Mouse (Mus musculus): Measurements from ENCODE around the gene Pakap. TPM values are rescaled to one million over a fixed set of nuclear protein-coding genes. Genes with fewer than 3 reads are reported as not detected.

Pakap gene
- polyA plus RNA-seq, 1 experiment from 2014 or later, result 57.5 TPM

GRCm38 (mm10) chr4:57774517-57774916, 206.5 kb downstream of the Pakap start:
- ATAC-seq (replicated peaks; ENCODE audit: extremely low read depth, insufficient read depth, low FRiP score), result no peak
- no peak overlapping the region for H3K4me2 ChIP-seq (ENCODE audit: low read depth, low read length)
- no peaks in the 10 kb centered on the region for H3K9me3 ChIP-seq (replicated peaks; ENCODE audit: control insufficient read depth, low read length)
- no peak overlapping the region for H3K27ac ChIP-seq (ENCODE audit: low read length)
- WGBS, result 41% methylated on average over 4 of the region's 4 CpGs
- no peak overlapping the region for H3K4me3 ChIP-seq (ENCODE audit: low read length)
- H3K27me3 ChIP-seq (ENCODE audit: control insufficient read depth, insufficient read depth, low read length), result no peaks in the 10 kb centered on the region
- H3K9ac ChIP-seq (ENCODE audit: low read length), result no peak overlapping the region
- no peaks in the 10 kb centered on the region for H3K36me3 ChIP-seq (ENCODE audit: control insufficient read depth, insufficient read depth)
- H3K4me1 ChIP-seq (ENCODE audit: control insufficient read depth, insufficient read depth, low read length), result peaks cover 24% of the 10 kb centered on the region

GRCm38 (mm10) chr4:57775582-57775981, 207.6 kb downstream of the Pakap start:
- no peak overlapping the region for H3K27ac ChIP-seq (ENCODE audit: low read length)
- H3K27me3 ChIP-seq (ENCODE audit: control insufficient read depth, insufficient read depth, low read length), result no peaks in the 10 kb centered on the region
- H3K4me3 ChIP-seq (ENCODE audit: low read length), result no peak overlapping the region
- H3K4me2 ChIP-seq (ENCODE audit: low read depth, low read length), result no peak overlapping the region
- no peak for ATAC-seq (replicated peaks; ENCODE audit: extremely low read depth, insufficient read depth, low FRiP score)
- no peaks in the 10 kb centered on the region for H3K9me3 ChIP-seq (replicated peaks; ENCODE audit: control insufficient read depth, low read length)
- H3K36me3 ChIP-seq (ENCODE audit: control insufficient read depth, insufficient read depth), result no peaks in the 10 kb centered on the region
- H3K9ac ChIP-seq (ENCODE audit: low read length), result no peak overlapping the region
- H3K4me1 ChIP-seq (ENCODE audit: control insufficient read depth, insufficient read depth, low read length), result peaks cover 24% of the 10 kb centered on the region

- H3K4me3 ChIP-seq (ENCODE audit: low read length), result no peak overlapping the region
- H3K4me2 ChIP-seq (ENCODE audit: low read depth, low read length), result no peak overlapping the region
- H3K9me3 ChIP-seq (replicated peaks; ENCODE audit: control insufficient read depth, low read length), result no peaks in the 10 kb centered on the region
- ATAC-seq (replicated peaks; ENCODE audit: extremely low read depth, insufficient read depth, low FRiP score), result no peak
- no peaks in the 10 kb centered on the region for H3K27me3 ChIP-seq (ENCODE audit: control insufficient read depth, insufficient read depth, low read length)
- H3K36me3 ChIP-seq (ENCODE audit: control insufficient read depth, insufficient read depth), result no peaks in the 10 kb centered on the region
- H3K9ac ChIP-seq (ENCODE audit: low read length), result no peak overlapping the region
- peak overlapping the region; percentile 20; the same call in 1 of the 2 replicates for H3K27ac ChIP-seq (ENCODE audit: low read length)
- peaks cover 34% of the 10 kb centered on the region for H3K4me1 ChIP-seq (ENCODE audit: control insufficient read depth, insufficient read depth, low read length)
- WGBS, result 29% methylated on average over 4 of the region's 4 CpGs
Observed at GRCm38 (mm10) chr4:57780403-57780802, 212.4 kb downstream of the Pakap start.

GRCm38 (mm10) chr4:57780833-57781641, 213.1 kb downstream of the Pakap start:
- peak overlapping the region; percentile 20; the same call in 1 of the 2 replicates for H3K27ac ChIP-seq (ENCODE audit: low read length)
- H3K27me3 ChIP-seq (ENCODE audit: control insufficient read depth, insufficient read depth, low read length), result no peaks in the 10 kb centered on the region
- H3K4me3 ChIP-seq (ENCODE audit: low read length), result no peak overlapping the region
- no peaks in the 10 kb centered on the region for H3K36me3 ChIP-seq (ENCODE audit: control insufficient read depth, insufficient read depth)
- H3K9me3 ChIP-seq (replicated peaks; ENCODE audit: control insufficient read depth, low read length), result no peaks in the 10 kb centered on the region
- no peak overlapping the region; the same call in 1 of the 2 replicates for H3K4me2 ChIP-seq (ENCODE audit: low read depth, low read length)
- no peak overlapping the region for H3K9ac ChIP-seq (ENCODE audit: low read length)
- no peak for ATAC-seq (replicated peaks; ENCODE audit: extremely low read depth, insufficient read depth, low FRiP score)
- peaks cover 32% of the 10 kb centered on the region for H3K4me1 ChIP-seq (ENCODE audit: control insufficient read depth, insufficient read depth, low read length)
- WGBS, result 31% methylated on average over 20 of the region's 20 CpGs

- WGBS, result 1% methylated on average over 26 of the region's 26 CpGs
- peak overlapping the region; percentile 53 for H3K27ac ChIP-seq (ENCODE audit: low read length)
Observed at GRCm38 (mm10) chr4:57781994-57782393, 214.0 kb downstream of the Pakap start.

GRCm38 (mm10) chr4:57782549-57783390, 214.8 kb downstream of the Pakap start:
- peaks cover 32% of the 10 kb centered on the region for H3K4me1 ChIP-seq (ENCODE audit: control insufficient read depth, insufficient read depth, low read length)
- peak overlapping the region; percentile 53 for H3K27ac ChIP-seq (ENCODE audit: low read length)
- peak overlapping the region; percentile 65 for H3K4me3 ChIP-seq (ENCODE audit: low read length)
- peak overlapping the region; percentile 69 for H3K9ac ChIP-seq (ENCODE audit: low read length)
- H3K36me3 ChIP-seq (ENCODE audit: control insufficient read depth, insufficient read depth), result no peaks in the 10 kb centered on the region
- H3K9me3 ChIP-seq (replicated peaks; ENCODE audit: control insufficient read depth, low read length), result no peaks in the 10 kb centered on the region
- 10% methylated on average over 33 of the region's 33 CpGs for WGBS
- peak overlapping the region; percentile 89 for H3K4me2 ChIP-seq (ENCODE audit: low read depth, low read length)
- H3K27me3 ChIP-seq (ENCODE audit: control insufficient read depth, insufficient read depth, low read length), result no peaks in the 10 kb centered on the region
- peak; percentile 46; the same call in 1 of the 2 replicates for ATAC-seq (replicated peaks; ENCODE audit: extremely low read depth, insufficient read depth, low FRiP score)

More at GRCm38 (mm10) chr4:57781994-57782393, 214.0 kb downstream of the Pakap start:
- H3K4me3 ChIP-seq (ENCODE audit: low read length), result peak overlapping the region; percentile 65
- H3K27me3 ChIP-seq (ENCODE audit: control insufficient read depth, insufficient read depth, low read length), result no peaks in the 10 kb centered on the region
- peak; percentile 87 for ATAC-seq (replicated peaks; ENCODE audit: extremely low read depth, insufficient read depth, low FRiP score)
- no peaks in the 10 kb centered on the region for H3K36me3 ChIP-seq (ENCODE audit: control insufficient read depth, insufficient read depth)
- H3K9ac ChIP-seq (ENCODE audit: low read length), result peak overlapping the region; percentile 69
- H3K4me1 ChIP-seq (ENCODE audit: control insufficient read depth, insufficient read depth, low read length), result peaks cover 32% of the 10 kb centered on the region
- no peaks in the 10 kb centered on the region for H3K9me3 ChIP-seq (replicated peaks; ENCODE audit: control insufficient read depth, low read length)
- H3K4me2 ChIP-seq (ENCODE audit: low read depth, low read length), result peak overlapping the region; percentile 89

GRCm38 (mm10) chr4:57783391-57783770, 215.4 kb downstream of the Pakap start:
- Histone ChIP-seq H3K27ac (ENCODE audit: low read length) (peak overlapping the region; percentile 53), H3K9me3 (replicated peaks; ENCODE audit: control insufficient read depth, low read length) (no peaks in the 10 kb centered on the region), H3K4me3 (ENCODE audit: low read length) (peak overlapping the region; percentile 65), H3K4me1 (ENCODE audit: control insufficient read depth, insufficient read depth, low read length) (peaks cover 32% of the 10 kb centered on the region), H3K36me3 (ENCODE audit: control insufficient read depth, insufficient read depth) (no peaks in the 10 kb centered on the region), H3K4me2 (ENCODE audit: low read depth, low read length) (peak overlapping the region; percentile 89), H3K27me3 (ENCODE audit: control insufficient read depth, insufficient read depth, low read length) (no peaks in the 10 kb centered on the region), H3K9ac (ENCODE audit: low read length) (peak overlapping the region; percentile 69)
- 38% methylated on average over 9 of the region's 9 CpGs for WGBS
- no peak for ATAC-seq (replicated peaks; ENCODE audit: extremely low read depth, insufficient read depth, low FRiP score)

GRCm38 (mm10) chr4:57783853-57784600, 216.0 kb downstream of the Pakap start:
- peak overlapping the region; percentile 69 for H3K9ac ChIP-seq (ENCODE audit: low read length)
- H3K4me1 ChIP-seq (ENCODE audit: control insufficient read depth, insufficient read depth, low read length), result peaks cover 35% of the 10 kb centered on the region
- no peaks in the 10 kb centered on the region for H3K9me3 ChIP-seq (replicated peaks; ENCODE audit: control insufficient read depth, low read length)
- H3K4me2 ChIP-seq (ENCODE audit: low read depth, low read length), result peak overlapping the region; percentile 89
- peak overlapping the region; percentile 27 for H3K4me3 ChIP-seq (ENCODE audit: low read length)
- H3K27me3 ChIP-seq (ENCODE audit: control insufficient read depth, insufficient read depth, low read length), result no peaks in the 10 kb centered on the region
- 52% methylated on average over 11 of the region's 11 CpGs for WGBS
- H3K27ac ChIP-seq (ENCODE audit: low read length), result peak overlapping the region; percentile 51
- ATAC-seq (replicated peaks; ENCODE audit: extremely low read depth, insufficient read depth, low FRiP score), result 0 out of 2 replicates have a peak, but pooled peaks have one; percentile 4
- H3K36me3 ChIP-seq (ENCODE audit: control insufficient read depth, insufficient read depth), result no peaks in the 10 kb centered on the region

All from heart, embryonic 16.5 days (tissue).